Mouse (Mus musculus): ENCODE data around the gene Lipe. TPM values are rescaled to one million over a fixed set of nuclear protein-coding genes. Genes with fewer than 3 reads are reported as not detected.

The Lipe gene
- polyA plus RNA-seq, 1 experiment from 2014 or later, result 12.5 TPM

GRCm38 (mm10) chr7:25392851-25393250 is 5.7 kb downstream of the Lipe start:
- peak overlapping the region; percentile 33; the same call in 1 of the 2 replicates for H3K9ac ChIP-seq (ENCODE audit: low read depth, low read length)
- no peaks in the 10 kb centered on the region for H3K27me3 ChIP-seq (ENCODE audit: control insufficient read depth, insufficient read depth, low read depth, low read length)
- peak overlapping the region; percentile 6; the same call in 1 of the 2 replicates for H3K4me2 ChIP-seq (ENCODE audit: low read length)
- H3K27ac ChIP-seq (ENCODE audit: low read length), result no peak overlapping the region
- peaks cover 5% of the 10 kb centered on the region for H3K36me3 ChIP-seq (ENCODE audit: control insufficient read depth, insufficient read depth, low read length)
- 38% methylated on average over 7 of the region's 7 CpGs for WGBS
- no peak for ATAC-seq
- no peaks in the 10 kb centered on the region for H3K9me3 ChIP-seq (replicated peaks; ENCODE audit: control insufficient read depth, low read length, poor library complexity, severe bottlenecking)
- no peak overlapping the region for H3K4me3 ChIP-seq (ENCODE audit: low read depth, low read length)
- peaks cover 28% of the 10 kb centered on the region for H3K4me1 ChIP-seq (ENCODE audit: control insufficient read depth, insufficient read depth, low read length)

- Histone ChIP-seq H3K27ac (ENCODE audit: low read length) (no peak overlapping the region), H3K27me3 (ENCODE audit: control insufficient read depth, insufficient read depth, low read depth, low read length) (no peaks in the 10 kb centered on the region), H3K9me3 (replicated peaks; ENCODE audit: control insufficient read depth, low read length, poor library complexity, severe bottlenecking) (no peaks in the 10 kb centered on the region), H3K36me3 (ENCODE audit: control insufficient read depth, insufficient read depth, low read length) (peaks cover 11% of the 10 kb centered on the region), H3K9ac (ENCODE audit: low read depth, low read length) (no peak overlapping the region), H3K4me2 (ENCODE audit: low read length) (no peak overlapping the region), H3K4me1 (ENCODE audit: control insufficient read depth, insufficient read depth, low read length) (peaks cover 28% of the 10 kb centered on the region), H3K4me3 (ENCODE audit: low read depth, low read length) (no peak overlapping the region)
- ATAC-seq, result no peak
- WGBS, result 72% methylated on average over 2 of the region's 2 CpGs
These were observed 6.6 kb downstream of the Lipe start for GRCm38 (mm10) chr7:25391856-25392453.

GRCm38 (mm10) chr7:25390986-25391385 is 7.5 kb downstream of the Lipe start:
- H3K9ac ChIP-seq (ENCODE audit: low read depth, low read length), result no peak overlapping the region
- ATAC-seq, result no peak

GRCm38 (mm10) chr7:25390054-25390770 is 8.3 kb downstream of the Lipe start:
- Histone ChIP-seq H3K9ac (ENCODE audit: low read depth, low read length) (peak overlapping the region; percentile 35; the same call in 1 of the 2 replicates), H3K36me3 (ENCODE audit: control insufficient read depth, insufficient read depth, low read length) (peaks cover 11% of the 10 kb centered on the region), H3K4me3 (ENCODE audit: low read depth, low read length) (no peak overlapping the region), H3K4me1 (ENCODE audit: control insufficient read depth, insufficient read depth, low read length) (peaks cover 25% of the 10 kb centered on the region), H3K27me3 (ENCODE audit: control insufficient read depth, insufficient read depth, low read depth, low read length) (no peaks in the 10 kb centered on the region), H3K27ac (ENCODE audit: low read length) (no peak overlapping the region), H3K9me3 (replicated peaks; ENCODE audit: control insufficient read depth, low read length, poor library complexity, severe bottlenecking) (no peaks in the 10 kb centered on the region), H3K4me2 (ENCODE audit: low read length) (no peak overlapping the region)
- WGBS, result 31% methylated on average over 8 of the region's 8 CpGs
- no peak for ATAC-seq

More at GRCm38 (mm10) chr7:25390986-25391385, 7.5 kb downstream of the Lipe start:
- WGBS, result 61% methylated on average over 2 of the region's 2 CpGs
- H3K27ac ChIP-seq (ENCODE audit: low read length), result no peak overlapping the region
- peaks cover 25% of the 10 kb centered on the region for H3K4me1 ChIP-seq (ENCODE audit: control insufficient read depth, insufficient read depth, low read length)
- H3K27me3 ChIP-seq (ENCODE audit: control insufficient read depth, insufficient read depth, low read depth, low read length), result no peaks in the 10 kb centered on the region
- H3K4me2 ChIP-seq (ENCODE audit: low read length), result no peak overlapping the region
- no peak overlapping the region for H3K4me3 ChIP-seq (ENCODE audit: low read depth, low read length)
- peaks cover 11% of the 10 kb centered on the region for H3K36me3 ChIP-seq (ENCODE audit: control insufficient read depth, insufficient read depth, low read length)
- no peaks in the 10 kb centered on the region for H3K9me3 ChIP-seq (replicated peaks; ENCODE audit: control insufficient read depth, low read length, poor library complexity, severe bottlenecking)

- ATAC-seq, result no peak
- no peaks in the 10 kb centered on the region for H3K27me3 ChIP-seq (ENCODE audit: control insufficient read depth, insufficient read depth, low read depth, low read length)
- no peak overlapping the region for H3K9ac ChIP-seq (ENCODE audit: low read depth, low read length)
- H3K36me3 ChIP-seq (ENCODE audit: control insufficient read depth, insufficient read depth, low read length), result peaks cover 15% of the 10 kb centered on the region
- H3K4me1 ChIP-seq (ENCODE audit: control insufficient read depth, insufficient read depth, low read length), result peaks cover 16% of the 10 kb centered on the region
- no peaks in the 10 kb centered on the region for H3K9me3 ChIP-seq (replicated peaks; ENCODE audit: control insufficient read depth, low read length, poor library complexity, severe bottlenecking)
- WGBS, result 85% methylated on average over 7 of the region's 7 CpGs
- no peak overlapping the region for H3K4me3 ChIP-seq (ENCODE audit: low read depth, low read length)
- no peak overlapping the region for H3K27ac ChIP-seq (ENCODE audit: low read length)
- no peak overlapping the region for H3K4me2 ChIP-seq (ENCODE audit: low read length)
These were observed 9.6 kb downstream of the Lipe start for GRCm38 (mm10) chr7:25388916-25389315.

GRCm38 (mm10) chr7:25387811-25388440 is 10.6 kb downstream of the Lipe start:
- 94% methylated on average over 18 of the region's 18 CpGs for WGBS
- ATAC-seq, result no peak
- H3K4me3 ChIP-seq (ENCODE audit: low read depth, low read length), result no peak overlapping the region
- no peaks in the 10 kb centered on the region for H3K9me3 ChIP-seq (replicated peaks; ENCODE audit: control insufficient read depth, low read length, poor library complexity, severe bottlenecking)
- no peak overlapping the region for H3K4me2 ChIP-seq (ENCODE audit: low read length)
- H3K9ac ChIP-seq (ENCODE audit: low read depth, low read length), result no peak overlapping the region
- peaks cover 19% of the 10 kb centered on the region for H3K36me3 ChIP-seq (ENCODE audit: control insufficient read depth, insufficient read depth, low read length)
- H3K27me3 ChIP-seq (ENCODE audit: control insufficient read depth, insufficient read depth, low read depth, low read length), result no peaks in the 10 kb centered on the region
- H3K4me1 ChIP-seq (ENCODE audit: control insufficient read depth, insufficient read depth, low read length), result peaks cover 8% of the 10 kb centered on the region
- no peak overlapping the region for H3K27ac ChIP-seq (ENCODE audit: low read length)

GRCm38 (mm10) chr7:25385850-25386555 is 12.5 kb downstream of the Lipe start:
- no peak overlapping the region for H3K9ac ChIP-seq (ENCODE audit: low read depth, low read length)
- 81% methylated on average over 12 of the region's 12 CpGs for WGBS
- peaks cover 4% of the 10 kb centered on the region for H3K4me1 ChIP-seq (ENCODE audit: control insufficient read depth, insufficient read depth, low read length)
- H3K4me3 ChIP-seq (ENCODE audit: low read depth, low read length), result no peak overlapping the region
- H3K27me3 ChIP-seq (ENCODE audit: control insufficient read depth, insufficient read depth, low read depth, low read length), result no peaks in the 10 kb centered on the region
- H3K36me3 ChIP-seq (ENCODE audit: control insufficient read depth, insufficient read depth, low read length), result peaks cover 23% of the 10 kb centered on the region
- no peak overlapping the region for H3K4me2 ChIP-seq (ENCODE audit: low read length)
- H3K27ac ChIP-seq (ENCODE audit: low read length), result no peak overlapping the region; the same call in 1 of the 2 replicates
- no peak for ATAC-seq
- no peaks in the 10 kb centered on the region for H3K9me3 ChIP-seq (replicated peaks; ENCODE audit: control insufficient read depth, low read length, poor library complexity, severe bottlenecking)

- Histone ChIP-seq H3K4me2 (ENCODE audit: low read length) (no peak overlapping the region), H3K4me3 (ENCODE audit: low read depth, low read length) (no peak overlapping the region), H3K9me3 (replicated peaks; ENCODE audit: control insufficient read depth, low read length, poor library complexity, severe bottlenecking) (no peaks in the 10 kb centered on the region), H3K27ac (ENCODE audit: low read length) (no peak overlapping the region), H3K36me3 (ENCODE audit: control insufficient read depth, insufficient read depth, low read length) (peaks cover 23% of the 10 kb centered on the region), H3K27me3 (ENCODE audit: control insufficient read depth, insufficient read depth, low read depth, low read length) (no peaks in the 10 kb centered on the region), H3K4me1 (ENCODE audit: control insufficient read depth, insufficient read depth, low read length) (peaks cover 2% of the 10 kb centered on the region), H3K9ac (ENCODE audit: low read depth, low read length) (no peak overlapping the region)
- 93% methylated on average over 12 of the region's 12 CpGs for WGBS
- ATAC-seq, result no peak
These were observed 13.3 kb downstream of the Lipe start for GRCm38 (mm10) chr7:25385259-25385658.
